In genomic region chr5:38194946-38195345, GRCm38 (mm10) we compare ENCODE assay signal across 20 mouse cellular contexts. TPM values are rescaled to one million over a fixed set of nuclear protein-coding genes. Genes with fewer than 3 reads are reported as not detected.
"Had no signal": no experiment of that assay in that cellular context is flagged by ENCODE, and none has a peak within 500 bp of the region (broad histone marks: within the 10 kb centered on the region; RNA-seq: fewer than 3 reads in every experiment).

No protein-coding gene starts in this region.

- H3K9ac ChIP-seq: limb, embryonic 12.5 days; limb, embryonic 15.5 days; liver, embryonic 14.5 days; liver, postnatal 0 days; lung, embryonic 14.5 days had no signal

- DNase-seq: kidney, adult 2 months; kidney, postnatal 36 days; left cerebral cortex, postnatal 4 days; liver, postnatal 0 days; lung, embryonic 14.5 days; right cerebral cortex, adult 18-20 months; right cerebral cortex, postnatal 14 days; right cerebral cortex, postnatal 4 days; thymus, adult 2 months; thymus, postnatal 14 days; thymus, postnatal 4 days had no signal

- ATAC-seq: intestine, embryonic 16.5 days; liver, postnatal 0 days; lung, postnatal 0 days had no signal

- H3K9me3 ChIP-seq: limb, embryonic 12.5 days; limb, embryonic 15.5 days had no signal

- H3K4me3 ChIP-seq: limb, embryonic 12.5 days; limb, embryonic 15.5 days had no signal

- H3K27me3 ChIP-seq: limb, embryonic 12.5 days; limb, embryonic 15.5 days had no signal

- H3K4me2 ChIP-seq: limb, embryonic 12.5 days; limb, embryonic 15.5 days; liver, embryonic 11.5 days; lung, embryonic 14.5 days had no signal

- H3K4me1 ChIP-seq: limb, embryonic 12.5 days; limb, embryonic 15.5 days had no signal

- H3K27ac ChIP-seq: kidney, postnatal 0 days; limb, embryonic 12.5 days; limb, embryonic 15.5 days; liver, embryonic 14.5 days; macrophage; stomach, postnatal 0 days had no signal

RNA-seq across cellular contexts. Expression of gene Nsg1, which starts 35.2 kb away (rescaled TPM):
- polyA plus RNA-seq: macrophage had no signal
